Mouse (Mus musculus) fat pad, adult 2 months (tissue): ENCODE results near the gene Fto.
A peak's percentile ranks its signal among the peaks of the same experiment; 100 is the strongest.

Experiments
- DNase-seq: peaks from one replicate; pipeline ENCODE4 v3.0.0-alpha.2; 2011; ENCODE audit warnings: low read depth, low spot score; ENCODE audit errors: extremely low read depth

Gene Fto

GRCm38 (mm10) chr8:91355956-91356699 is 42.8 kb downstream of the Fto start:
- no peak for DNase-seq

DNA sequence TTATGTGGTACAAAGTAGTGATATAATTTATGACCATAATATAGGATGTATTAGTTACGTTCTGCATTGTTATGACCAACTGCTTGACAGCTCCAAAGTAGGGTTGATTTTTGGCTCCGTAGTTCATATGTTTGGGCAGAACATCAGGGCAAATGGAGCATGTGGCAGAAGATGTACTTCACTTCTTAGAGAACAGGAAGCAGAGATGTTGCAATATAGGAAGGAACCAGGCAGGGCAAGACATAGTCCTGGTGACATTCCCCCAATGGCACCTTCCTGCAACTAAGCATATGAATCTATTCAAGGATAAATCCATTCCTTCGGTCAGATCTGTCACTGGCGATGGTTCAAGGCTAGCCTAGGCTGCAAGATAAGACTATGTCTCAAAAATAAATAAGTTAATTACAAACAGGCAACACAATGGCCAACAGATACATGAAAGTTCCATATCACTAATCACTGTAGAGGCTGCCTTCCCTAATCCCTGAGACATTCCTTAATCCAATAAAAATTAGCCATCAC is 44.2 kb downstream of the Fto start:
- no peak for DNase-seq

- DNase-seq, result no peak
Measured at GRCm38 (mm10) chr8:91358016-91358415, 44.7 kb downstream of the Fto start.

DNA sequence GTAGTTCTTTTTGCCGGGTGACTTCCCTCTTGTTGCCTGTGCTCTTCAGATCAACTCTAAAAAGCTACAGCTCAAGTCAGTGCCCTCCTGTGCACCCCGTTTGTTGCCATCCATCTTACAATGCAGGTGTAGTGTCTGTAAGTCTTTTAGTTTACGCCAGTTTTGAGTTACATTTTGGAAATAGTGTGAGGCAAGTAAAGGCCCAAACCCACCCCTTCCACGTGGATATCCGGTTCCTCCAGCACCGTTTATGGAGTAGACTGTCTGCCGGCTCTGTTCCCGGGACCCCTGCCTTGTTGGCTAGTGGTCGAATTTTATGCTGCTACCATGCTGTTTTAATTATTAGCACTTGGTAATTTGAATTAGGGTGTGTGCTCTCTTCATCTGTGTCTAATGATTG is 46.2 kb downstream of the Fto start:
- no peak for DNase-seq

GRCm38 (mm10) chr8:91360644-91361357 is 47.5 kb downstream of the Fto start:
- DNase-seq, result no peak

- no peak for DNase-seq
Measured at GRCm38 (mm10) chr8:91363272-91363860, 50.0 kb downstream of the Fto start.

DNA sequence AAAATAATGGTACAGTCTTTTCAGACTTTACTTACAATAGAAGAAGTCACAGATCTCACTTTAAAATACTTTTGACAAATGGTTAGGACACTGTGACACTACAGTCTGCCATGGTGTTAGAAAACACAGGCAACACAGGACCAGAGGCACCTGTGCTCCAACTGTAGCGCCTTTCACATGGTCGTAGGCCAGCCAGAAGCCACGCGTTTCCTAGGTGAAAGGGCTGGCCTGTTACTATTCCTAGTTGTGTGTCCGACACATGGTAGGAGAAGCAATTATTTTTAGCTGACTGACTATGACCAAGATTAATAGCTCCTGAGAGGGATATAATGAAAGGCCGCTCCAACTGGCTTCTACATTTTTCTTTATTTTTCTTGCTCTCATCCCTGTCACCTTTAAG is 50.9 kb downstream of the Fto start:
- no peak for DNase-seq

- DNase-seq, result no peak
Measured at GRCm38 (mm10) chr8:91365804-91366203, 52.5 kb downstream of the Fto start.

- no peak for DNase-seq
Measured at GRCm38 (mm10) chr8:91370899-91371298, 57.6 kb downstream of the Fto start.

DNA sequence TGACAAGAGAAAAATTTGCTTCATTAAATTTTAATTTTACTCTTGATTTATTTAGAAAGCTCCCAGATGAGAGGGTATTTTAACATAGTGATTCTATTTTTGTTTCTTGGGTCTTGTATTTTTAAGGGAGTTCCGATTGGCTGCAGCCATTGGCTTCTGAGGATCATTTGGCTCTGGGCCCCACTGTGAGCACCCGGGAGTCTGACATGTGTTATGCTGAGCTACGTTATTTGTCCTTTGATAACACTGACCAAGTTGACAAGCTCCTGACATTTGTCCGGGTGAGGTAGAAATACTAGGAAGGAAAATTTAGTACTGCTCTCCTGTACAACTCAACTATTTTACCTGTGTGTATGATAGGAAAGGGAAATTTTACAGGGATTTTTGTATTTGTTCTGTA is 58.7 kb downstream of the Fto start:
- DNase-seq, result no peak

GRCm38 (mm10) chr8:91372780-91373577 is 59.7 kb downstream of the Fto start:
- no peak for DNase-seq

GRCm38 (mm10) chr8:91375054-91375938 is 62.0 kb downstream of the Fto start:
- DNase-seq, result no peak

DNA sequence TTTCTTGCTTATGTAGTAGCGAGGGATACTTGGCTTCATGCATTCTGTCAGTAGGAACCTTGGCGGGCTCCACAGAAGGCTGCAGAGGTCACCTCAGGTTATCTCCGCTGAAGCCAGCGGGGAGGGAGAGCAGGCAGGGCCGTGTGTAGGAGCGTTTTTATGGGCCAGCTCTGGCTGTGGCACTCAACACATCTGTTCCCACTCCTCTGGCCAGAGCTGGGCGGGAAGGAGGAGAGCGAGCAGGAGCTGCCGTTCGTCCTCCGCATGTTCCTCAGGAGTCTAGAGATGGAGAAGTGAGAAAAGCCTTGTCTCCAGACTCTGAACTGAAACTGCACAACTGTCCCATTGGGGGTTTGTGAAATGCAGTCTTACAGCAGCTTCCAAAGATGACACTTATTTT is 63.5 kb downstream of the Fto start:
- DNase-seq, result no peak

GRCm38 (mm10) chr8:91377275-91377674 is 64.0 kb downstream of the Fto start:
- DNase-seq, result no peak

- no peak for DNase-seq
Measured at GRCm38 (mm10) chr8:91378846-91379499, 65.6 kb downstream of the Fto start.

DNA sequence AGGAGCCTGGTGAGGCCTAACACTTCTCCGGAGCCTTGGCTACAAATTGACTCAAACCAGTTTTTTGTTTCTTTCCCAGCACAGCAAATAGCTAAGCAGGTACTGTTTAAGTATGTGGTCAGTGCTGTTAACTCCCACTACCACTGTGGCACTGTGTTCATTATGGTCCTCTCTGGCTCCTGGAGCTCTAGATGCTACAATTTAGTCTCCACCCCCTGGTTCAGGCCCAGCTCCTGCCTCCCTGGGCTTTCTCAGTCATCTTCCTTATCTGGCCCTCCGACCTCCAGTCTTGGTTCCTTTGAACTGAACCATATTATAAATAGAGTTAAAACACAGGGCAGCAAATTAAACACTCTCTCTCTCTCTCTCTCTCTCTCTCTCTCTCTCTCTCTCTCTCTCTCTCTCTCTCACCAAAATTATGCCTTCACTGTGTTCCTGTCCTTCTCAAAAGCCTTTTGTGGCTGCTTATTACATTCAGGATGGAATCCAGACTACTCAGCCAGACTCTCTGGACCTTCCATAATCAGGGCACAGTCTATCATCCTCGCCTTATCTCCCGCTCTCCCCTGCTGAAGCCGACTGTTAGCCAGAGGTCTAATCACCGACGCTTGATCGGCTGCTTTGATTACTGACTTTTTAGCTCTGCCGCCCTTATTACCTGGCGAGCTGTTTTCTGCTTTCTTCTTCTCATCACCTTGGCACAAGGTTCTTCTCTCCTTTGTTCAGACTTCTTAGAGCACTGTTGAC is 67.6 kb downstream of the Fto start:
- no peak for DNase-seq

DNA sequence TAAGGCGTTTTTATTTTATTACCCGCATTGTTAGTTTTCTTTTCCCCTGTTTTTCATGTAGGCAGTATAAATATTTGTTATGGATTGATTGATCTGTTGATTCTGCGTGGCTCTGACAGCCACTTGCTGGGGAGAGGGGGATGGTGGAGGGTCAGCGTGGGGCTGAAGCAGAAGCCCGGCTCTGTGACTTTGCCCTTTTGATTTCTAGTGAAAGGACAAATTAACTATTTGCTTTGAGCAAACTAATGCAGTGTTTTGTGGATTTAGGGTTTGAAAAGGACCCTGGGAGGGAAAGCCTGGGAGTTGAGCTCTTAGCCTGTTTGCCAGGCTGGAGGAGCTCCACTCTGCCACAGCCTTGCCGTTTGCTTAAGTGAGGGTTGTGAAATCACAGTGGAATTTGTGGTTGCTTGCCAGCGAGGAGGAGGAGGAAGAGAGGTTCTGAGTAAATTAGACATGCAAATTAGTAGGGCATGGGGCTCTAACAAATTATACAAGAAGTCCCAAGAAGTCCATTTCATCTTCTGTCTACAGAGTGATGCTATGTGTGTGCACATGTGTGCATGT is 68.3 kb downstream of the Fto start:
- peak; percentile 73 for DNase-seq

- DNase-seq, result no peak
Measured at GRCm38 (mm10) chr8:91383210-91383609, 69.9 kb downstream of the Fto start.

DNA sequence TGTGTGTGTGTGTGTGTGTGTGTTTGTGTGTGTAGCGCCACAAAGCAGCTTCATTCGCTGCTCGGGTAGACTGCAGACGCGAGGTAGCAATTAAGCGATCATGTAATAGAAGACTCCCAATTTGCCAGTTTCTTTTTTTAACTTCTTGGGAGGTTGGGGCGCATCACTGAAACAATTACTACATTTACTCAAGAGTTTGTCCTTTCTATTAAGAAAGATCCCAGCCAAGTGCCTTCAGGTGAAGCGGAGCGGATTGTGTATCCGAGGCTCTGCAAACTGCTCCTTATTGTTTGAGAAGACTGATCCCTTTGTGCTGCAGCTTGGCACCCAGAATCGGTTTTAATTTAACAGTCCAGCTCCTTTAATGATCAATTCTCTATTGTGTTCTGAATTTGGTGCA is 70.5 kb downstream of the Fto start:
- DNase-seq, result peak; percentile 56
